Mouse (Mus musculus) cerebellum, postnatal 25 days (tissue): ENCODE data around the gene Hypk.
"Not testable (repeated sequence)": the region's sequence is repeated elsewhere in the genome, so short reads cannot be mapped to it uniquely, and the experiment has no call there.

ENCODE experiments used
- DNase-seq, 2 experiments: peaks; one replicate each; pipeline ENCODE4 v3.0.0; 2021; ENCODE audit warnings: mixed read lengths in 2 of 2

Gene Hypk

GRCm38 (mm10) chr2:121448739-121449535, 4.2 kb upstream of the Hypk start, which contains the start of gene Serf2:
Serf2 (plus strand) TSS chr2:121449195.
- peak; percentile 99 for DNase-seq

- DNase-seq = no peak
Observed at GRCm38 (mm10) chr2:121449545-121450011, 3.5 kb upstream of the Hypk start.

- no peak for DNase-seq
Observed at GRCm38 (mm10) chr2:121450093-121450492, 3.0 kb upstream of the Hypk start.

- no peak for DNase-seq
Observed at GRCm38 (mm10) chr2:121452361-121452760, 729 bp upstream of the Hypk start.

GRCm38 (mm10) chr2:121453917-121454316, 827 bp downstream of the Hypk start:
- DNase-seq = no peak

- no peak for DNase-seq
Observed at GRCm38 (mm10) chr2:121455534-121455933, 2.4 kb downstream of the Hypk start.

GRCm38 (mm10) chr2:121456692-121457642, 3.9 kb downstream of the Hypk start, which contains the start of gene Serinc4:
Serinc4 (minus strand) TSS chr2:121456781.
- peak; percentile 81 to 88 for DNase-seq

GRCm38 (mm10) chr2:121460071-121460470, 7.0 kb downstream of the Hypk start:
- DNase-seq = no peak

- DNase-seq = not testable (repeated sequence)
Observed at GRCm38 (mm10) chr2:121468982-121469381, 15.9 kb downstream of the Hypk start.

- not testable (repeated sequence) for DNase-seq
Observed at GRCm38 (mm10) chr2:121472783-121473182, 19.7 kb downstream of the Hypk start.

- DNase-seq = peak; percentile 83 to 86
Observed at GRCm38 (mm10) chr2:121473301-121474179, 20.4 kb downstream of the Hypk start, which contains the start of gene Mfap1b. Mfap1b (minus strand) TSS chr2:121474067.

GRCm38 (mm10) chr2:121474180-121474535, 21.1 kb downstream of the Hypk start:
- no peak for DNase-seq

GRCm38 (mm10) chr2:121475306-121475705, 22.2 kb downstream of the Hypk start:
- not testable (repeated sequence) for DNase-seq

- no peak for DNase-seq
Observed at GRCm38 (mm10) chr2:121477491-121478266, 24.6 kb downstream of the Hypk start.

GRCm38 (mm10) chr2:121480498-121480897, 27.4 kb downstream of the Hypk start:
- peak in 1 of 2 experiments; percentile 16 for DNase-seq

- DNase-seq = not testable (repeated sequence)
Observed at GRCm38 (mm10) chr2:121480916-121481315, 27.8 kb downstream of the Hypk start.

GRCm38 (mm10) chr2:121483576-121483975, 30.5 kb downstream of the Hypk start:
- DNase-seq = no peak

GRCm38 (mm10) chr2:121484403-121484802, 31.3 kb downstream of the Hypk start:
- not testable (repeated sequence) for DNase-seq

GRCm38 (mm10) chr2:121501550-121501949, 48.5 kb downstream of the Hypk start:
- not testable (repeated sequence) for DNase-seq

- peak; percentile 84 to 85 for DNase-seq
Observed at GRCm38 (mm10) chr2:121505942-121506882, 53.1 kb downstream of the Hypk start, which contains the start of the genes Mfap1a and Wdr76. Mfap1a (minus strand) TSS chr2:121506665. Wdr76 (plus strand) TSS chr2:121506723.
